Mouse (Mus musculus) limb, embryonic 12.5 days (tissue): ENCODE data around the gene C1rl. TPM values are rescaled to one million over a fixed set of nuclear protein-coding genes. Genes with fewer than 3 reads are reported as not detected.

Experiments
- ATAC-seq: fragments of 200-750 bp; cut with Nextera tagmentation; 2 replicates; pipeline ENCODE4 v1.8.0; 2017; ENCODE audit warnings: low read depth, moderate TSS enrichment; ENCODE audit not compliant: insufficient number of reproducible peaks, insufficient read depth, low FRiP score, low TSS enrichment
- H3K27ac ChIP-seq: fragments of 300-500 bp; sonication (generic); 2 replicates; pipeline ENCODE4 v1.5.1; 2016; ENCODE audit warnings: mild to moderate bottlenecking, moderate library complexity
- H3K27me3 ChIP-seq: fragments of 300-500 bp; sonication (generic); 2 replicates; pipeline ENCODE4 v1.6.1; 2016; ENCODE audit warnings: mild to moderate bottlenecking, moderate library complexity
- H3K36me3 ChIP-seq: fragments of 300-500 bp; sonication (generic); 2 replicates; pipeline ENCODE4 v1.6.1; 2016; ENCODE audit warnings: mild to moderate bottlenecking, moderate library complexity
- H3K4me1 ChIP-seq: fragments of 300-500 bp; sonication (generic); replicated peaks from 2 replicates; pipeline ENCODE4 v1.6.1; 2016
- H3K4me2 ChIP-seq: fragments of 300-500 bp; sonication (generic); 2 replicates; pipeline ENCODE4 v1.6.1; 2016; ENCODE audit warnings: mild to moderate bottlenecking, moderate library complexity
- H3K4me3 ChIP-seq: fragments of 300-500 bp; sonication (generic); replicated peaks from 2 replicates; pipeline ENCODE4 v1.5.1; 2016; ENCODE audit warnings: mild to moderate bottlenecking
- H3K9ac ChIP-seq: fragments of 300-500 bp; sonication (generic); replicated peaks from 2 replicates; pipeline ENCODE4 v1.6.1; 2016; ENCODE audit warnings: mild to moderate bottlenecking, moderate library complexity
- H3K9me3 ChIP-seq: fragments of 300-500 bp; sonication (generic); 2 replicates; pipeline ENCODE4 v1.6.1; 2016; ENCODE audit warnings: mild to moderate bottlenecking, moderate library complexity
- WGBS: fragments of 180-500 bp; shearing (Covaris S2); methylation state at CpG from one replicate; pipeline ENCODE4 v1.1.7; 2016; 5-methylcytosine and 5-hydroxymethylcytosine counted together
- polyA plus RNA-seq: library from polyadenylated mRNA; unstranded; fragments of >200 nt; fragmentation: Nextera tagmentation; extraction: Ambion mirVana; gene quantifications from 2 replicates; pipeline ENCODE4 v1.2.1, GENCODE M21; 2016

Gene C1rl
- 0.54 and 0.63 TPM in 2 replicates for polyA plus RNA-seq

GRCm38 (mm10) chr6:124492842-124493561, at the start of gene C1rl:
Gene C1rl (plus strand): TSS chr6:124493113.
- no peaks in the 10 kb centered on the region for H3K36me3 ChIP-seq
- no peak within 1 kb of the TSS for H3K4me3 ChIP-seq
- no peak within 1 kb of the TSS for H3K9ac ChIP-seq
- H3K9me3 ChIP-seq = no peaks in the 10 kb centered on the region
- 49% methylated on average over 3 of the region's 4 CpGs for WGBS
- H3K27ac ChIP-seq = no peak within 1 kb of the TSS
- peak; percentile 89 for ATAC-seq
- no peak within 1 kb of the TSS for H3K4me2 ChIP-seq
- H3K4me1 ChIP-seq = peaks cover 6% of the 10 kb centered on the region; the same call in 1 of the 2 replicates
- no peaks in the 10 kb centered on the region for H3K27me3 ChIP-seq

GRCm38 (mm10) chr6:124443338-124443737, 49.6 kb upstream of the C1rl start:
- H3K27ac ChIP-seq = no peak overlapping the region
- no peak overlapping the region for H3K9ac ChIP-seq
- no peaks in the 10 kb centered on the region for H3K9me3 ChIP-seq
- no peaks in the 10 kb centered on the region for H3K27me3 ChIP-seq
- H3K36me3 ChIP-seq = no peaks in the 10 kb centered on the region
- WGBS = 89% methylated on average over 2 of the region's 2 CpGs
- H3K4me1 ChIP-seq = no peaks in the 10 kb centered on the region
- ATAC-seq = no peak
- H3K4me2 ChIP-seq = no peak overlapping the region
- H3K4me3 ChIP-seq = no peak overlapping the region

- Histone ChIP-seq H3K9me3 (no peaks in the 10 kb centered on the region), H3K4me3 (no peak overlapping the region), H3K36me3 (no peaks in the 10 kb centered on the region), H3K9ac (no peak overlapping the region), H3K4me2 (no peak overlapping the region), H3K4me1 (no peaks in the 10 kb centered on the region), H3K27me3 (no peaks in the 10 kb centered on the region), H3K27ac (no peak overlapping the region)
- 88% methylated on average over 2 of the region's 2 CpGs for WGBS
- ATAC-seq = no peak
Observed at GRCm38 (mm10) chr6:124446024-124446423, 46.9 kb upstream of the C1rl start.

GRCm38 (mm10) chr6:124446459-124446858, 46.5 kb upstream of the C1rl start:
- no peak overlapping the region for H3K4me3 ChIP-seq
- WGBS = 97% methylated on average over 9 of the region's 9 CpGs
- H3K9ac ChIP-seq = no peak overlapping the region
- no peak overlapping the region for H3K27ac ChIP-seq
- ATAC-seq = no peak
- no peaks in the 10 kb centered on the region for H3K9me3 ChIP-seq
- no peak overlapping the region for H3K4me2 ChIP-seq
- H3K4me1 ChIP-seq = no peaks in the 10 kb centered on the region
- no peaks in the 10 kb centered on the region for H3K36me3 ChIP-seq
- no peaks in the 10 kb centered on the region for H3K27me3 ChIP-seq

GRCm38 (mm10) chr6:124447356-124447755, 45.6 kb upstream of the C1rl start:
- 85% methylated on average over 2 of the region's 2 CpGs for WGBS
- Histone ChIP-seq H3K9me3 (no peaks in the 10 kb centered on the region), H3K4me1 (no peaks in the 10 kb centered on the region), H3K4me3 (no peak overlapping the region), H3K27ac (no peak overlapping the region), H3K36me3 (no peaks in the 10 kb centered on the region), H3K4me2 (no peak overlapping the region), H3K27me3 (no peaks in the 10 kb centered on the region), H3K9ac (no peak overlapping the region)
- ATAC-seq = no peak

GRCm38 (mm10) chr6:124448186-124448852, 44.6 kb upstream of the C1rl start:
- H3K36me3 ChIP-seq = no peaks in the 10 kb centered on the region
- H3K9me3 ChIP-seq = no peaks in the 10 kb centered on the region
- H3K4me2 ChIP-seq = no peak overlapping the region
- WGBS = 79% methylated on average over 10 of the region's 10 CpGs
- no peaks in the 10 kb centered on the region for H3K4me1 ChIP-seq
- no peak overlapping the region for H3K4me3 ChIP-seq
- H3K9ac ChIP-seq = no peak overlapping the region
- H3K27me3 ChIP-seq = no peaks in the 10 kb centered on the region
- ATAC-seq = no peak
- no peak overlapping the region for H3K27ac ChIP-seq

GRCm38 (mm10) chr6:124448959-124449667, 43.8 kb upstream of the C1rl start:
- Histone ChIP-seq H3K9me3 (no peaks in the 10 kb centered on the region), H3K4me3 (no peak overlapping the region), H3K36me3 (no peaks in the 10 kb centered on the region), H3K4me2 (no peak overlapping the region), H3K27me3 (no peaks in the 10 kb centered on the region), H3K27ac (no peak overlapping the region), H3K4me1 (no peaks in the 10 kb centered on the region), H3K9ac (no peak overlapping the region)
- ATAC-seq = no peak
- 92% methylated on average over 16 of the region's 16 CpGs for WGBS

- Histone ChIP-seq H3K4me2 (no peak overlapping the region), H3K36me3 (no peaks in the 10 kb centered on the region), H3K4me1 (no peaks in the 10 kb centered on the region), H3K27ac (no peak overlapping the region), H3K9ac (no peak overlapping the region), H3K4me3 (no peak overlapping the region), H3K27me3 (no peaks in the 10 kb centered on the region), H3K9me3 (no peaks in the 10 kb centered on the region)
- 86% methylated on average over 18 of the region's 18 CpGs for WGBS
- ATAC-seq = no peak
Observed at GRCm38 (mm10) chr6:124449668-124450383, 43.1 kb upstream of the C1rl start.

GRCm38 (mm10) chr6:124451995-124452394, 40.9 kb upstream of the C1rl start:
- H3K36me3 ChIP-seq = no peaks in the 10 kb centered on the region
- no peaks in the 10 kb centered on the region for H3K4me1 ChIP-seq
- H3K9me3 ChIP-seq = no peaks in the 10 kb centered on the region
- H3K4me3 ChIP-seq = no peak overlapping the region
- no peak overlapping the region for H3K9ac ChIP-seq
- 69% methylated on average over 3 of the region's 3 CpGs for WGBS
- ATAC-seq = no peak
- no peaks in the 10 kb centered on the region for H3K27me3 ChIP-seq
- no peak overlapping the region for H3K27ac ChIP-seq
- no peak overlapping the region for H3K4me2 ChIP-seq

GRCm38 (mm10) chr6:124453756-124454155, 39.2 kb upstream of the C1rl start:
- no peaks in the 10 kb centered on the region for H3K9me3 ChIP-seq
- 42% methylated on average over 4 of the region's 4 CpGs for WGBS
- H3K4me2 ChIP-seq = no peak overlapping the region
- H3K4me3 ChIP-seq = no peak overlapping the region
- no peaks in the 10 kb centered on the region for H3K27me3 ChIP-seq
- H3K36me3 ChIP-seq = no peaks in the 10 kb centered on the region
- no peak for ATAC-seq
- no peak overlapping the region for H3K9ac ChIP-seq
- no peak overlapping the region for H3K27ac ChIP-seq
- H3K4me1 ChIP-seq = no peaks in the 10 kb centered on the region

- no peaks in the 10 kb centered on the region for H3K9me3 ChIP-seq
- H3K4me2 ChIP-seq = no peak overlapping the region
- 89% methylated on average over 5 of the region's 5 CpGs for WGBS
- H3K27ac ChIP-seq = no peak overlapping the region
- H3K27me3 ChIP-seq = no peaks in the 10 kb centered on the region
- H3K36me3 ChIP-seq = no peaks in the 10 kb centered on the region
- ATAC-seq = no peak
- H3K4me3 ChIP-seq = no peak overlapping the region
- H3K4me1 ChIP-seq = no peaks in the 10 kb centered on the region
- H3K9ac ChIP-seq = no peak overlapping the region
Observed at GRCm38 (mm10) chr6:124456243-124456642, 36.7 kb upstream of the C1rl start.
